Mouse (Mus musculus) testis, adult 2 months (tissue): Measurements from ENCODE around the gene Cnbd2. TPM values are rescaled to one million over a fixed set of nuclear protein-coding genes. Genes with fewer than 3 reads are reported as not detected.

Experiments
- H3K27ac ChIP-seq: fragments of 200-500 bp; 2 replicates; pipeline ENCODE4 v1.5.1; 2012; ENCODE audit warnings: low read depth, low read length; ENCODE audit not compliant: control insufficient read depth, insufficient read depth
- H3K27me3 ChIP-seq: fragments of 200-500 bp; 2 replicates; pipeline ENCODE4 v1.6.1; 2012; ENCODE audit warnings: mild to moderate bottlenecking, low read length, moderate library complexity; ENCODE audit not compliant: control insufficient read depth, insufficient read depth
- H3K36me3 ChIP-seq: fragments of 200-500 bp; 2 replicates; pipeline ENCODE4 v1.6.1; 2012; ENCODE audit warnings: mild to moderate bottlenecking, low read length; ENCODE audit not compliant: control insufficient read depth, insufficient read depth
- H3K4me1 ChIP-seq: fragments of 200-500 bp; 2 replicates; pipeline ENCODE4 v1.6.1; 2012; ENCODE audit warnings: low read length; ENCODE audit not compliant: control insufficient read depth, insufficient read depth
- H3K4me3 ChIP-seq: fragments of 200-500 bp; 2 replicates; pipeline ENCODE4 v1.5.1; 2012; ENCODE audit warnings: low read depth, mild to moderate bottlenecking, low read length, moderate library complexity, mixed read lengths; ENCODE audit not compliant: control insufficient read depth
- CTCF ChIP-seq: fragments of 200-500 bp; IDR thresholded peaks from 2 replicates; pipeline ENCODE4 v1.5.1; 2012; ENCODE audit warnings: low read depth, mild to moderate bottlenecking, inconsistent platforms, low read length, moderate library complexity; ENCODE audit not compliant: control insufficient read depth, insufficient read depth, insufficient replicate concordance
- POLR2A ChIP-seq: fragments of 200-500 bp; IDR thresholded peaks from 2 replicates; pipeline ENCODE4 v1.6.1; 2012; ENCODE audit warnings: low read depth, mild to moderate bottlenecking, inconsistent platforms, low read length, moderate library complexity; ENCODE audit not compliant: control insufficient read depth
- polyA plus RNA-seq: library from polyadenylated mRNA; depleted of rRNA; stranded (reverse); fragments of >200 nt; gene quantifications from 2 replicates; pipeline ENCODE4 v1.2.3, GENCODE M21; 2012

Gene Cnbd2
- polyA plus RNA-seq, 1 experiment = 95.7 TPM

DNA sequence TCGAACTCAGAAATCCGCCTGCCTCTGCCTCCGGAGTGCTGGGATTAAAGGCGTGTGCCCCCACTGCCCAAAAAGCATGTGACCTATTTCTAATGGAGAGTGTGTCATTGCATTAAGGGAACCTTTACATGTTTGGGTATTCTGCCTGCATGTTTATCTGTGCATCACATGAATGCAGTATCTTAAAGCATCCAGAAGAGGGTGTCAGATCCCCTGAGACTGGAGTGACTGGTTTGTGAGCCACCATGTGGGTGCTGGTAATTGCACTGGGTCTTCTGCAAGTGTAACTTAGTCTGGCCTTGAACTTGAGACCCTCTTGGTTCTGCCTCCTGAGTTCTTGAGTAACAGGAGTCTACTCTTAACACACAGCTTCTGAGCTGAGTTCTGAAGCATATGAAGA, 25.4 kb upstream of the Cnbd2 start:
- Histone ChIP-seq H3K27me3 (no peaks in the 10 kb centered on the region), H3K4me1 (no peaks in the 10 kb centered on the region), H3K4me3 (no peak overlapping the region), H3K36me3 (0 out of 2 replicates have a peak, but pooled peaks cover 1% of the 10 kb centered on the region), H3K27ac (no peak overlapping the region)
- TF ChIP-seq CTCF = no peak
- no peak for TF ChIP-seq POLR2A

DNA sequence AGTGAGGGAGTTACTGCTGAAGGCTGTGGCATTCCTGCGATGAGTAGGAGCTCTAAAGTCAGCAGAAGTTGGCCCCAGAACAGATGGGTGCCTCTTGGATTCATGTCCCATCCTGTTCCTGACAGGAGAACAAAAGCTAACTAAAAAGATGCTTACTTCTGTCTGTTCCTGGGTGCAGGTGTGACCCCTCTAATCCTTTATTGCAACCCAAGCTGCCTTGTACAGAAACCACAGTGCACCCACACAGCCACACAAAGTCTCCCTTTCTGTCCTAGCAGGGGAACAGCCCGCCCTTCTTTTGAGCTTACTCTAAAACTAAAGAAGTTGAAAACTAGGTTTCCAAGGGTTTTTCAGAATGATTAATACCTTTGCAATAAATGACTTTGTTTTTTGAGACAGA, 23.9 kb upstream of the Cnbd2 start:
- H3K36me3 ChIP-seq = no peaks in the 10 kb centered on the region
- no peak overlapping the region for H3K27ac ChIP-seq

DNA sequence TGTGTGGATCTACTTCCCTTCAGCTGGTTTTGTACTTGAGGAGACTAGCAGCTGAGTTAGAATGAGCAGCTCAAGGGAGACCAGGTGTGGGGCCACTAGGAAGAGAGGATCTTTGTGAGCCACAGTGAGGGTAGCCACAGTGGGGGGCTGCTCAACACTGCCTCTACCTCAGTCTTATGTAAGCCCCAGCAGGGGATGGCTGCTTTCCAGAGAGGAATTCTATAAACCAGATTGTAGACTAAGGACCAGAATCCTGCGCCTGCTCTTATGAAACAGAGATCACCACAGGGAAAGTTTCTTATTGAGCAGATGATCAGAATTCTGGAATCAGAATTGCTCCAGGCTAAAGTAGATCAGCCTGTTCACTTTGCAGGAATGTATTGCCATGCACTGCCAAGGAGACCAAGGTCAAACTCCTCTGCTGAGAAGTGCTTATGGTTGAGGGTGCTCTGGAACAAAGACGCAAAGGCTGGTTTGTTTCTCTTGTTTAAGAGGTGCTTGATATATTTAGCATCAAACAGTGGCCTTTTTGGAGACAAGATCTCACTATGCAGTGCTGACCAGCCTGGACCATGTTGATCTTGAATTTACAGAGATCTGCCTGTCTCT, 22.4 kb upstream of the Cnbd2 start:
- Histone ChIP-seq H3K4me1 (no peaks in the 10 kb centered on the region), H3K36me3 (no peaks in the 10 kb centered on the region), H3K4me3 (no peak overlapping the region), H3K27ac (no peak overlapping the region), H3K27me3 (no peaks in the 10 kb centered on the region)
- TF ChIP-seq CTCF (no peak), POLR2A (no peak)

More for the DNA sequence above, 23.9 kb upstream of the Cnbd2 start:
- Histone ChIP-seq H3K27me3 (no peaks in the 10 kb centered on the region), H3K4me3 (no peak overlapping the region), H3K4me1 (no peaks in the 10 kb centered on the region)
- TF ChIP-seq POLR2A (no peak), CTCF (no peak)

DNA sequence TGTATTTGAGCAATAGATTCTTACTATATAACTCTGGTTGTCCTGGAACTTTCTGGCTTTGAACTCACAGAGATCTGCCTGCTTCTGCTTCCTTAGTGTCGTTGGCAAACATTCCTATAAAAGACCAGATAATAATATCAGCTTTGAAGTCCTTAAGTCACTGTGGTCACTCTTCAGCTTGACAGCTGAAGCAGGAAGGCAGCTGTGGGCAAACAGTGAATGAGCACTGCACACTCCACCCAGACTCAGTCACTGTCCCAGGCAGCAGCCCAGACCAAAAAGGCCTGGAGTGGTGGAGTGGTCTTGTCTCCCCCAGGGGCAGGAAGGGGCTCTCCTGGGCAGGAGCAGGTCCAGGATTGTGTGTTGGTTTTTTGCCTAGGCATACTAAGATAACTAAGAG, 20.1 kb upstream of the Cnbd2 start:
- Histone ChIP-seq H3K4me1 (no peaks in the 10 kb centered on the region), H3K27ac (no peak overlapping the region), H3K4me3 (no peak overlapping the region), H3K36me3 (no peaks in the 10 kb centered on the region), H3K27me3 (no peaks in the 10 kb centered on the region)
- TF ChIP-seq CTCF (no peak), POLR2A (no peak)

DNA sequence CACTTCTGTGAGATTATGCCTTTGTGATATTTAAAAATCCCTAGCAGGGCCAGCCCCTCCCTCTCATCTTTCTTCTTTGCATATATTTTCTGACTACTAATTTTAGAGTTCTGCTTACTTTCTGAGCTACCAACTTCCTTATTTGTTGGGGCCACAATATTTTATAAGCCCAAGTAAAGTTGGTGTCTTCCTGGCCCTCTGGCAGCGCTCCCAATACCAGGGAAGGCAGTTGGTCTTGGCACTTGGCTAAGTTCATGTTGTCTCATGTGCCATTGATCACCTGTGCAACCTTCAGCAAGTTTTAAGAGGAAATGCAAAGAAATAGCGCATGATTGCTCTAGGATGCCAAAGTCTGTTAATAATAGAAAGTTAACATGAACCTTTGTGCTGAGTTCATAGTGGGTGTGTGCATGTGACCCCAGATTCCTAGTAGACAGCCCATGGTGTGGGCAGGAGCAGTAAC, 16.5 kb upstream of the Cnbd2 start:
- no peaks in the 10 kb centered on the region; the same call in 1 of the 2 replicates for H3K36me3 ChIP-seq
- H3K4me3 ChIP-seq = no peak overlapping the region
- no peaks in the 10 kb centered on the region for H3K27me3 ChIP-seq
- TF ChIP-seq CTCF (no peak), POLR2A (no peak)
- no peaks in the 10 kb centered on the region for H3K4me1 ChIP-seq
- H3K27ac ChIP-seq = no peak overlapping the region

DNA sequence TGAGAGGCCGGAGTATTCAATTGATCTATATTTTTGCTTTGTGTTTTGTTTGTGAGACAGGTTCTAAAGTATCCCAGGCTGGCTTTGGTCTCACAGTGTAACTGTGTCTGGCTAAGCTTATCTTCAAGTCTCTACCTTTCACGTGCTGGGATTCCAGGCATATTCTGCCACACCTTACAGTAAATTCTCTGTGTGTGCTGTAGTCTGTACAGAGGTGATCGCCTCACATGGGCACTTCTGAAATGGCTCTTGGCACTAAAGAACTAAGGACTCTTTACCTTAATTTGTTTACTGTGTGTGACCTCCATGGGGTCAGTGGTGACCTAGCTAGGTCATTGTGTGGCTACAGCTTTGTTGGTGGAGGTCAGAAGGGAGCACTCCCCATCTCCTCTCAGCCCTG, 15.9 kb upstream of the Cnbd2 start:
- no peak overlapping the region for H3K27ac ChIP-seq
- H3K27me3 ChIP-seq = no peaks in the 10 kb centered on the region
- no peak for TF ChIP-seq POLR2A
- no peak for TF ChIP-seq CTCF
- no peaks in the 10 kb centered on the region for H3K4me1 ChIP-seq
- no peak overlapping the region for H3K4me3 ChIP-seq
- no peaks in the 10 kb centered on the region; the same call in 1 of the 2 replicates for H3K36me3 ChIP-seq

DNA sequence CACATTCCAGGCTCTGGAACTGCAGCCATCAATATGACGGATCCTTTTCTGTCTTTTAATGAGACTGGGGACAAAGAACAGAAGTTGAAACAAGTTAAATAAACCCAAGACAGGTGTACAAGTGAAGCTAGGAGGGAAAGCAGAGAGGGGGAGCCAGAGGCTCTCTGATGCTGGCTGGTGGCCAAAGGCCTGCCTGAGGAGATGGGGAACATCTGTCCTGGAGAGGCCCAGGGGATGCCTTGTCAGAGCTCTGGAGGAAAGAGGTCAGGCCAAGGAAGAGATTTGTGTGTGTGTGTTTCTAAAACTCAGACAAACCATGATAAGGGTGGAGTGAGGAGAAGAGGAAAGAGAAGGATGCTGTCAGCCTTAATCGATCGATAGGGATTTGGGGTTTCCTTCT, 14.4 kb upstream of the Cnbd2 start:
- TF ChIP-seq CTCF (no peak), POLR2A (no peak)
- no peaks in the 10 kb centered on the region; the same call in 1 of the 2 replicates for H3K36me3 ChIP-seq
- no peaks in the 10 kb centered on the region for H3K4me1 ChIP-seq
- H3K27ac ChIP-seq = no peak overlapping the region
- H3K27me3 ChIP-seq = no peaks in the 10 kb centered on the region
- H3K4me3 ChIP-seq = no peak overlapping the region
